Mouse (Mus musculus) kidney, postnatal 14 days (tissue): Measurements from ENCODE around the gene Trib3.
"Not testable (repeated sequence)": the region's sequence is repeated elsewhere in the genome, so short reads cannot be mapped to it uniquely, and the experiment has no call there.

ENCODE experiments used
- DNase-seq: peaks from one replicate; pipeline ENCODE4 v3.0.0; 2022; ENCODE audit warnings: mixed read lengths

The Trib3 gene

DNA sequence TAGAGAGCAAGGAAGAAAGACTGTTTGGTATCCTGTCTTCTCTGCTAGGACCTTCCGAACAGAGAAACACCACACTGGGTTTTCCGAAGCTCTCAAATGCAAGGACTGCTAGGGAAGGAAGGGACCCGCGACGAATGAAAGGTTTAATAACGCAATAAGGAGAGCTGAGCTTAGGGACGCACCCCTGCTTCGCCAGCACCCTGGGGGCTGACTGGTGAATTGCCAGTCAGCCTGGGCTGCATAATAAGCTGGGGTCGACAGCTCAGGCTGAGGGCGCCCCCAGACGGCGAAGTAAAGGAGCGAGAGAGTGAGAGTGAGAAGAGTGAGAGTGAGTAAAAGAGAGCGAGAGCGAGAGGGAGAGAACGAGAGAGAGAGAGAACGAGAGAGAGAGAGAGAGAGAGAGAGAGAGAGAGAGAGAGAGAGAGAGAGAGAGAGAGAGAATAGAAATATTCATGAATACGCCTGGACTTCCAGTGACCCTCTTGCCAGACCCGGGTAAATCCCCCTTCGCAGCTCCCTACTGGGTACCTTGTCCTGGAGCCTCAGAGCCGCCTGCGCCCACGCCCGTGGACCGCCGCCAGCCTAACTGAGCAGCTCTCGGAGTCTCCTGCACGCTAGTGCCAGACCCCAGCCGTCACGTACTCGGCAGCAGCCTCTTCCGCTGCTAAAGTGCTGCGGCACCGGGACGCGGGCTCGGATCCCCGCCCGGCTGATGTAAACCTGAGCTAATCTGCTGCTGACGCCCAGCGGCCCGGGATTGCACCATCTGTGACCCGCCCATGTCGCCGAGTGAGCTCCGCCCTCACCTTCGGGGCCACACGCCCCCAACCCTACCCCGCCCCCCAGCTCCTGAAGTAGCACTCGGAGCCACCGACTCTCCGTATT, at the start of gene Trib3:
Gene Trib3, minus strand, starts transcription at position 704 of the 885 bp plus-strand sequence.
- peak; percentile 80 for DNase-seq

DNA sequence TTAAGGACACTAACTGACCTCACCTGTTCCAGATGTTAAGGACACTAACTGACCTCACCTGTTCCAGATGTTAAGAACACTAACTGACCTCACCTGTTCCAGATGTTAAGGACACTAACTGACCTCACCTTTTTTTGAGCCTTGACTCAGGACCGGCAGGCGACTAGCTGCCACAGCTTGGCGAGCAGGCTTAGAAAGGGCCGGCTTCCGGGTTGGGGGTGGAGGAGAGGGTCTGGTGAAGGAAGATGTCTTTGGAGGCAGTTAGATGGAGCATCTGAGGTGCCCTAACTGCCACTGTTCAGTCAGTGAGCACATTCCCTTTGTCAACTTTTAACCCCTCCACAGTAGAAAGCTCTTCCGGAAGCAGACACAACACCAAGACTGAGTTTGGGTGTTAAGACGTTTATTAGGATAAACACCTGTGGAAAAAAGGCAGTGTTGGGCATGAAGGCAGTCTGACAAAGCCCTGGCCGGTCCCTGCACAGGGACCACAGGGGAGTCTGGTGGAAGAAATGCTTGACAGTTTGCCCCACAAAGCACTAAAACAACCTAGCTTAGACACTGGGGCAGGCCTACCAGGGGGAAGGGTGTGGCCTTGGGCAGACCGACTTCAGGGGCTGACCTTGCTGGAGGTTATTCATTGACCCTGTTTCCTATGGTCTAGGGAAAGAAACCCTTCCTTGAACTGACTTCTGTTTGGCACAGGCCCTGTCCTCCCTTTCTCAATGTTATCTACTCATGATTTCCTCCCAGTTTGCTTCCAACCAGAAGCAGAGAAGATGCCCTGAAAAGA, 49.6 kb upstream of the Trib3 start:
- no peak for DNase-seq

DNA sequence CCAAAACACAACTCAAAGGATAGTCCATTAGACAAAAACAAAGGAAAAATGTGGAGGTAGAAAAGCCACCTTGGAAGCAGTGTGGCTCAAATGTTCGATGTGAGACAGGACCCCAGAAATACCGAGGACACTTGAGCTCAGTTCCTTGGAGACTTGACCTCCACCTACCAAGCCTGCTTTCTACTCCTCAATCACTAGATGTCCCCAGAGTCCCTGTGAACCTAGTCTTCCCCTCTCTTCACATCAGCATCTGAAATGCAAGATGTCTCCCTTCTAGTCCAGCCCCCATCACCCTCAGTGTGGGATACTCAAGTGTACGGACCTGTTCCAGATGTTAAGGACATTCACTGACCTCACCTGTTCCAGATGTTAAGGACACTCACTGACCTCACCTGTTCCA, 49.0 kb upstream of the Trib3 start:
- DNase-seq, result peak; percentile 70

DNA sequence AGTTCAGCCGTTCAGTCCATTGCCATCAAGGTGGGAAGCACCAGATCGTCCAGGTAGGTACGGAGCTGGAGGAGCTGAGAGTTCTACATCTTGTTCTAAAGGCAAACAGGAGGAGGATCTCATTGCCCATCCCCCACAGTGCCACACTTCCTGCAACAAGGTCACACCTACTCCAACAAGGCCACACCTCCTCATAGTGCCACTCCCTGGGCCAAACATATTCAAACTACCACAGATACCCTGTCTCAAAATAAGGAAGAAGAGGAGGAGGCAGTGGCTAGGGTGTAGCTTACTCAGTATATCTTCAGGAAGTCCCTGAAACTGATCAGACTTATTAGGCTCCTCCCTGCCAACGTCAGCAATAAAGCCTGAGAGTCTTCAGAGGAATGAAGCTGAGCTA, 40.4 kb upstream of the Trib3 start:
- DNase-seq, result no peak

DNA sequence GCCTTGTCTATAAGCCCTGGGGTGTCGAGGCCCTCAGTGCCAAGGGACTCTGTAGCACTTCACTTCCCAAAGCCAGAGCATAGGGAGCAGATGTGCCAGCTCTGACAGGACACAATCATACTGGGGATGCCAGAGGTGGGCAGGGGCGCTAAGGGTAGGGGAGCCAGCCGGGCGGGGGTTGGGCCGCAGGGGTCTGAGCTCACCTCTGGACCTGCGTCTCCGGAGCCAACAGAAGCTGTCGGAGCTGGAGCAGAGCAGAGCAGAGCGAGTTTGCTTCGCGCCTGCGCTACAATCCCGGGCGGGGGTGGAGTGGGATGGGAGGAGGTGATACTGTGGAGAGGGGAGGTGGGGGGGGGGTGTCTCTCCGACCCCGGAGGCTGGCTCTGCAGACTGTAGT, 32.5 kb upstream of the Trib3 start, which contains the start of gene Nrsn2:
Gene Nrsn2, minus strand, starts transcription at position 294 of the 397 bp plus-strand sequence.
- DNase-seq, result no peak

DNA sequence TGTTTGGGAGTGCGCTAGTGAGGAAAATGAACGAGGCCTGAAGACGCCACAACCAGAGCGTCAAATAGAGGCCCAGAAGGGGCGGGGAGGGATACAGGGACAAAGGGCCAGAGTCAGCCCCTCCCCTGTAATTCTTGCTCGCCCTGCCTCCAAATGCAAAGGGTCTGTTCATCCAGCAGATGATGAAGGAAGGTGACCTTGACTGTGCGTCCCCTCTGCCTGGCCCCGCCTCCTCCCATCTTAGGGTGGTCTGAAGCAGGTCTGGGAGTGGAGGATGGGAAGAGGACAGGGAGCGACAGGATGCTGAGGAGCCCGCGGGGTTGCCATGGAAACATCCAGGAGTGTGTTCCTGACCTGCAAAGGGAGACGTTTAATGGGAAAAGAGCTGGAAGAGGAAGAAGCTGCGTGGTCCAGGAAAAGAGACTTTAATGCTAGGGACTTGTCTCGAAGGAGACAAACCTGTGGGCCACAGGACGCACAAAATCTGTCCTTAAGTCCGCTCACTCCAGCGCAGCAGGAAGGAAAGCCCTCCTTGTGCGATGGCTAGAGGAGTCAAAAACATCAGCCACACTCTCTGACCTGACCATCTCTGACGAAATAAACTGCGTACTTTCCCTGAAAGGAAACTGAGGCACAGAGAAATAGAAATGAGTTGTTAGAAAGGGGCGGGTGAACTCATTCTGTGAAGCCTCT, 32.0 kb upstream of the Trib3 start:
- no peak for DNase-seq

DNA sequence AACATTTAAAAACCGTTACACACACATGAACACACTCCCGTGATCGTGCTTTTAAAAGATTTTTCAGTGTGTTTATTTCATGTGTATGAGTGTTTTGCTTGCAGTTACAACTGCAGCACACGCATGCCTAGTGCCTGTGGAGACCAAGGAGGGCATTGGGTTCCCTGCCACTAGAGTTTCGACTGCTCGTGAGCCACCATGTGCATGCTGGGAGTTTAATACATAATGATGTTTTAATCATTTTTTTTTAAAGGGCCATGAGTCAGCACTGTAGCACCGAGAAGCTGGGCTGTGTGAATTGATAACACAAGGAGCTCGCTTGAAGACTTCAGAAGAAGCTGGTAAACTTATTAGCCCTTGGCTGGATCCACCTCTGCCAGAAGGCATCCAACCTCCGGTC, 29.7 kb upstream of the Trib3 start:
- no peak for DNase-seq

DNA sequence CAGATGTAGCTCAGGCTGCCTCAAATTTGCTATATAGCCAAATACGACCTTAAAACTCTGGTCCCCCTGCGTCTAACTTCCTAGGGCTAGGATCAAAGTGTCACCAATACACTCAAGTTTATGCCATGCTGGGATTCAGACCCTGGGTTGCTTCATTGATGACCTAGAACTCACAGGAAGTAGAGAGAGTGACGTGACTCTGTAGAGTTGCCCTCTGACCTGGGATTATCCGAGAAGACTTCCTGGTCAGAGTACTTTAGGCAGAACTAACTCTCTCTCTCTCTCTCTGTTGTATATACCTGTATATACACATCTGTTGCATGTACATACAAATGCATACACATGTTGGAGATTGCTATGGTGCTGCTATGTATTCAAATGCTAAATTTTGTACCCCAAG, 28.8 kb upstream of the Trib3 start:
- DNase-seq, result no peak

DNA sequence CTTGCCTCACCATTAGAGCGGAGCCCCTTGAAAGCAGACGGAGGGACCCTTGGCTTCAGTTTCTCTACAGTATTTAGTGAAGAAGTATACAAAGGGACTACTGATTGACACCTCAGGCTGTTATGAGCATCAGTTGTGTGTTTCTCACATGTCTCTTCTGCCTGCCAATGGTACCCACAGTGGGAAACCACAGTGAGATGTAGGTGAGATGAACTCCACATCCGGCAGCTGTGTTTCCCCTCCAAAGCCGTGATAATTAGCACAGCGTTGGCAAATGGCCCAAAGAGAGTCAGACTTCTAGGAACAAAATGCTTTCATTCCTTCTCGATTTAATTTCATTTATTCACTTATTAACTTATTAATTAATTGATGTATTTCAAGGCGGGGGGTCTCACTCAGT, 28.3 kb upstream of the Trib3 start:
- no peak for DNase-seq

DNA sequence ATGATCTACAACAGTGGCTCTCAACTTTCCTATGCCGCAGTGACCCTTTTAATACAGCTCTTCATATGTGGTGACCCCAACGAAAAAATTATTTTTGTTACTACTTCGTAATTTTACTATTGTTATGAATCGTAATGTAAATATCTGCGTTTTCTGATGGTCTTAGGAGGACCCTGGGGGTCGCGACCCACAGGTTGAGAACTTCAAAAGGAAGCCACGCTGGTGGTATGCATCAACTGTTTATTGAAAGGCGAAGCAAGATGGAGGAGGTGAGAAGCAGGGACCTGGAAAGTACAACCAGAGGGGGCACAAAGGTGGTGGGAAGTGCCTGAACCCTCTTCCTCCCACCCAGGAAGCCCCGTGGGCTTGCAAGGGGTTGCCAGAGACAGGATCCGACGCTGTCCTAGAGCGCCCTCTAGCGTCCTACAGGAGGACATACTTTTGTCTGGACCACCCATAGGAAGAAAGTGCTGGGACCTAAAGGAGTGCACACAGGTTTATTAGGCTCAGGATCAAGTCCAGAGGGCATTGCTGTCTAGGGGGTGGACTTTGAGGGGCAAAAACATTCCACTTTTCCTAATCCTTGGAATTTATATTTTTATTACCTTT, 24.8 kb upstream of the Trib3 start:
- peak; percentile 60 for DNase-seq

DNA sequence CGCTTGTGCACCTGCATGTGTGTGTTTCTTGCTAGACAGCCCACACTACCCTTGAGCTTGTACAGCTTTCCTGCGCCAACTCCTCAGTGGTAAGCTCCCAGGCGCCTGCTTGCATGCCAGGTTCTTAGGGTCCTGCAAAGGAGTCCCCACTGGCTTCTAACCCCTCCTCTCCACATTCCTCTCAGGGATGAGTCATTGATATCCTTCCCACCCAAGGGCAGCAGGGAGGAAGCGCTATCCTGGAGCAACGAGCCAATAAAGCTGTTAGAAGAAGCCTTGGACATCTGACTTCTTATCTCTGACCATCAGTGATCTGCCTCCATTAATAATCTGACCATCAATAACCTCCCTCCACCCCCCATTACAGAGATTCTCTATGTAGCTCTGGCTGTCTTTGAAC, 24.1 kb upstream of the Trib3 start:
- DNase-seq, result no peak

DNA sequence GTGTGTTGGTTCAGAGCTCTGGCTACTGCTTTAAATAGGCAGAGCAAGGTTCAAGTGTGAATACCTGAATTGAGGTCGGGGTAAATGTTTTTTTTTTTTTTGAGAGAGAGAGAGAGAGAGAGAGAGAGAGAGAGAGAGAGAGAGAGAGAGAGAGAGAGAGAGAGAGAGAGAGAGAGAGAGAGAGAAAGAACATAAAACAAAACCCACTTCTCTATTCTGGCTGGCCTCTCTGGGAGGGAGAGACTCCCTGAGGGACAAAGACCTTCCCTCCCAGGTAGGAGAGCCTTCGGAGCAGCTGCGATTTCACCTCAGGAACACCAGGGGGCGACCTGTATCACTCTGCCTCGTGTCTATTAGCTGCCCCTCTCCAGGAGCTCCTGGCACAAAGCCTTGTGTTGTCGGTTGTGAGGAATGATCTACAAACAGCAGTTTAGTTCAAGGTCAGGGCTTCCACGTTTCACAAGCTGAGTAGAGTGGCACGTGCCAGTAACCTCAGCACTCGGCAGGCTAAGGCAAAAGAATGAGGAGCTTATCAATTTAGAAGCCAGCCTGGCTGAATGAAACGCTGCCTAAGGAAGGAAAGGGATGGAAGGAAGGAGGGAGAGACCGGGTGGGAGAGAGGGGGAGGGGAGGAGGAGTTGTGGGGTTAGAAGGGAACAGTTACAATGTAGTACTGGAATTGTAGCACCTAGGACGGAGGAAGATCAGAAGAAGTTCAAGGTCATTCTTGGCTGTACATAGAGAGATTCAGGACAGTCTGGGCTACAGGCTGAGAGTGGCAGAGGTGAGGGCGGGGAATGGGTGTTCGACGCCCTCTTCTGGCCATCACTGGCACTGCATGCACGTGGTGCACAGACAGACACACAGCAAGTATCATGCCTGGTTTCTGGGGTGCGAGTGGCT, 19.7 kb upstream of the Trib3 start:
- DNase-seq, result peak; percentile 91

DNA sequence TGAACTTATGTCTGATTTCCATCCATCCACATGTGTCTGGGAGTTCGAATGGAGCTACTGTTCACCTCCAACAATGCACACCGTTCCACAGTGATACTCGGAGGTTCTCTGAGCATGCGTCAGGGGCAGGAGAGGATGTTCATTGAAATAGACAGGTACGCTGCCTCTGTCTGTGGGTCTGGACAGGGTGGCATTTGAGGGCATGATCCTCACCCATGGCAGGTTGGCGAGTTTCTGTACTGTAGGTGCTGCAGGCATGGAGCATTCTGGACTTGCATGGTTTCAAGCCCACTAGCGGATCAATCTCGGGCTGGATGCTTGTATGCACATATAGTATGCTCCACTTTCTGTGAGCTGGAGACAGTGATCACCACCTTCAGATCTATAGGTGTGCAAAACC, 17.4 kb upstream of the Trib3 start:
- no peak for DNase-seq

DNA sequence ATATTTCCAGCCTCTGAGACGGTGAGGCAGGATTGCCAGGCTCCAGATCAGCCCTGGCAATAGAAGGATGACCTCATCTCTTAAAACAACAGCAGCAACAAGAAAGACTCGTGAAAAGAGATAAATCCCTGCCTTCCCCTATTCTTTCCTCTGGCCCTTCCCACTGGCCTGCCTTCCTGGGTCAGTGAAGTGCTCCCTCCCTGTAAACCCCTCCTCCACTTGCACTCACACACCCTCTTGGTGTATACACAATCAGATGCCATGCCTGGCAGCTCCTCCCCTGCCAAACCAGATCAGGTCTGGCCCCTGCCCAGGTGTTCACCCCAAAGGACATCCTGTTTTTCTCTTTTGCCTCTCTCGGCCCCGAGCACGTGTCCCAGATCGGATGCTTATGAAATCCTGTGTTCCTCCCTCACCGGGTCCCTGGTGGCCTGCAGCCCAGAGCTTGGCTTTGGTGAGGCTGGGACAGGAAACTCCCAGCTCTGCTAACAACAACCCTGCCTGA, 16.5 kb upstream of the Trib3 start:
- peak; percentile 78 for DNase-seq

DNA sequence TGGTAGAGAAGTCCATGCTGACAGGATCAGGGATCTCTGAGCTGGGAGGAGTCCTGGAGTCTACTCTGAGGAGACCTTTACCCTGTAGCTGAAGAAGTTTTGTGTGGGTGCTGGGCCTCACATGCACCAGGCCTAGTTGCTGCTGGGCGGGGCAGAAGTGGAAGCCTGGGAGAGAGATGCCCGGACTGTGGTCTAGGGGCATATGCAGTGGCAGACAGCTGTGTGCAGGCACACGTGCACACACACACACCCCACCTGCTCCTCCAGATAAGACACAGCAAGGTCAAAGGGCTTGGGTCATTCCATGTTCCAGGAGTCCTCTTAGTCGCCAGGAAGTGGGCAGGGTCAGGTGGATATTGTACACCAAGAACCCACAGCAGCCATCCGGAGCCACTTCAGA, 15.8 kb upstream of the Trib3 start:
- DNase-seq, result peak; percentile 57

DNA sequence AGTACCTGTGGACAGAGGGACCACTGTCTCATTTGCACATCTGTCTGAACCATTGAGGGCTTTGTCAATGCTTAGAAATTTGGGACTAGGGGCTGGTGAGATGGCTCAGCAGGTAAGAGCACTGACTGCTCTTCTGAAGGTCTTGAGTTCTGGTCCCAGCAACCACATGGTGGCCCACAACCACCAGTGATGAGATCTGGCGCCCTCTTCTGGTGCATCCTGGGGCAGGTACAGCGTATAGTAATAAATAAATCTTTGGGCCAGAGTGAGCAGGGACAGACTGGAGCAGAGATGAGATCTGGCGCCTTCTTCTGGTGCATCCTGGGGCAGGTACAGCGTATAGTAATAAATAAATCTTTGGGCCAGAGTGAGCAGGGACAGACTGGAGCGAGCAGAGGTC, 15.1 kb upstream of the Trib3 start:
- DNase-seq, result not testable (repeated sequence)

DNA sequence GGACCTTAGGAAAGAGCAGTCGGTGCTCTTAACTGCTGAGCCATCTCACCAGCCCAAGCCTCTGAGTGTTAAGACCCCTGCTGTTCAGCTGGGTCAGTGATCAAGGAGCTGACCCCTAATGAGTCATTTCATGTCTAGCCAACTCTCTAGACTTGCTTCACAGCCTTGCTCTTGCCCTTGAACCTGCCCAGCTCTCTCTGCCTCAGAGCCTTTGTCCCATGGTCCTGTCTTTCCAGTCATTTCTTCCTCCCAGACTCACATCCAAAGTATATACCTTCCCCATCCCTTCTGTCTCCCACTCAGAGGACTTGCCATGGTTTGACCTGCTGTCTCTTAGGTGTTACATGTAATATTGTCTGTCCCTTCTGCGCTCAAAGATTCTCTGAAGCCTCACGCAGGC, 13.4 kb upstream of the Trib3 start:
- DNase-seq, result no peak

DNA sequence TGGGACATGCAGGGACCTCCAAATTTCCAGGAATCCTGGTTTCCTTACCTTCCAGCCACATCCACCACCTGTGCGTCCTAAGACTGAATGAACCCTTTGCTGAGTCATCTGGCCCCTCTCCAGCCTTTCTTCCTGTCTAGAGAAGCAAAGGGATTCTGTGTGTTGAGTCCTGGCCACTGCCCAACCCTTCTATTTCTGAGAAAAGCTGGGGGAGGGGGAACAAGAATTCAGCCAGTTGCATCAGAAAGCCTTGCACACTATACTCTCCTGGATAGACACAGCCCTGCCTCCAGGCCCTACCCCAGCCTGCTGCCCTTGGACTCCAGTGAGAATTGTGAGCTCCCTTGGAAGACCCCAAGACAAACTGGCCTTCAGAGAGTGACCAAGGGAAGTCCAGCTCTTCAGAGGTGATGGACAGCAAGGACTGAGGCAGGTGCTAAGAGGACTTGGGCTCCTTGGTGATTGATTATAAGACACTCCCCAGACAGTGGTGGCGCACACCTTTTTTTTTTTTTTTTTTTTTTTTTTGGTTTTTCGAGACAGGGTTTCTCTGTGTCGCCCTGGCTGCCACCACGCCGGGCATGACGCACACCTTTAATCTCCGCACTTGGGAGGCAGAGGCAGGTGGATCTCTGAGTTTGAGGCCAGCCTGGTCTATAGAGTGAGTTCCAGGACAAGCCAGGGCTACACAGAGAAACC, 6.2 kb upstream of the Trib3 start:
- DNase-seq, result peak; percentile 77

DNA sequence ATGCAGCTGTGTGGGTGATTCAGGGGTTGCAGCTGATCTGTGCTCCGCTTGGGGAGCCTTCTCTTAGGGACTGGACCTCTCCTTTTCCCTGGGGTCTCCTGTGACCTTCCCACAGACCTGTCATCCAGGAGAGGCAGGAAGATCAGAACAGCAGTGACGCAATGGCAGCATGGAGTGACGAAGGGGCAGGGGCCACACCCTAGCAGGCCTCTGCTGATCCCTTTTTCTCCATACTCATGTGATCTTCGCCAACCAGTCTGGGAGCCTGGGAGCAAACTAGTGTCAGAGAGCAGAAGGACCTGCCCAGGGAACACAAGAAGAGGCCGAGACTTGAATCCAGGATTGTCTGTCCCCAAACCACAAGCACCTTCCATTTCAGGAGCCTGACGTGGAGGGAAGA, 5.4 kb upstream of the Trib3 start:
- no peak for DNase-seq

DNA sequence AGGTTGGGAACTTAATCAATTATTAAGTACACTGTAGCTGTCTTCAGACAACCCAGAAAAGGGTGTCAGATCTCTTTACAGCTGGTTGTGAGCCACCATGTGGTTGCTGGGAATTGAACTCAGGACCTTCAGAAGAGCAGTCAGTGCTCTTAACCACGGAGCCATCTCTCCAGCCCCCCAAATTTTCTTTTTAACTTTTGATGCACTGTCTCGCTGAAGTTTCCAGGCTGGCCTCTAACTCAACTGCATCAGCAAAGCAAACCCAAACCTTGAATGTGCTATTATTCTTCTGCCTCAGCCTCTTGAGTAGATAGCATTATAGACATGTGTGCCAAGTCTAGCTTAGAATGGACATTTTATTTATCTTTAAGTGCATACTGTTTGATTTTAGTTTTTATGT, 3.9 kb upstream of the Trib3 start:
- no peak for DNase-seq
